Mouse (Mus musculus) ovary, adult 18-20 months (tissue): ENCODE data around the gene Eme2.
"Not testable (repeated sequence)": the region's sequence is repeated elsewhere in the genome, so short reads cannot be mapped to it uniquely, and the experiment has no call there.

Source experiments
- DNase-seq: peaks from one replicate; pipeline ENCODE4 v3.0.0; 2022; ENCODE audit warnings: low spot score, mixed read lengths

Gene Eme2

GRCm38 (mm10) chr17:24894995-24895547, at the start of gene Eme2, which contains the start of gene Mrps34:
Gene Eme2, minus strand, starts transcription at chr17:24895087.
Gene Mrps34, plus strand, starts transcription at chr17:24895116.
- peak; percentile 62 for DNase-seq

DNA sequence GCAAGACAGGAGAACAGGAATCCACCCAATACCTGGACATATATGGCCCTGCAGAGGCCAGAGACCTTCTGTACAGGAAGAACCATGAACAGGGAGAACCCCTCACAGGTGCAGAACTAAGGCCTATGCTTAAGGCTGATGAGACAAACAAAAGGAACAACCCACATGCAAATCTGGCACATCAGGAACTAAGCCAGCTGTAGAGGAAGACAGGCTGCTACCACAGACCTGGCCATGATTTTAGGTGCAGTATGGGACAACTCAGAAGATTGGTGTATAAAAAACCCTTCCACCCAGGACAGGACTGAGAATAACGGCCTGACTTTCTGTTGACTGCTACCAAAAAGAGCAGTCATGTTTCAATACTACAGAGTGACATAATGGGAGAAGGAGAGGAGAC, 48.7 kb upstream of the Eme2 start:
- DNase-seq, result not testable (repeated sequence)

- DNase-seq, result no peak
Measured at GRCm38 (mm10) chr17:24943036-24943435, 48.1 kb upstream of the Eme2 start.

DNA sequence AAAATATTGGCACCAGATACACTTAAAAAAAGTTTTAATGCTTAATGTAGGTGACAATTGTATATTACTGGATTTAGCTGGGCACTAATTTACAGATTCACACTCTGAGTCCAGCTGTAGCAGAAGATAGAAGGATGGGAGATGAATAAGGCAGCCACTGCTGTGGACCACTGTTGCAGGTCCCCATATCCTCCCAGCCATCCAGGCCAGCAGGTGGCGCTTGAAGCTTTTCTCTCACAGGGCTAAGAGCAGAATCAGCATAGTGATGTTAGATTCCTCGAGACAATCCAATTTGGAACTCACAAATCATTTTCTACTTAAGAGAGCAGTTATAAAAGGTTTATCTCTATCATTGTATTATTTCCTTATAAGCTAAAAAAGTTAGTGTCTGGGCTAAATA, 47.6 kb upstream of the Eme2 start:
- not testable (repeated sequence) for DNase-seq

DNA sequence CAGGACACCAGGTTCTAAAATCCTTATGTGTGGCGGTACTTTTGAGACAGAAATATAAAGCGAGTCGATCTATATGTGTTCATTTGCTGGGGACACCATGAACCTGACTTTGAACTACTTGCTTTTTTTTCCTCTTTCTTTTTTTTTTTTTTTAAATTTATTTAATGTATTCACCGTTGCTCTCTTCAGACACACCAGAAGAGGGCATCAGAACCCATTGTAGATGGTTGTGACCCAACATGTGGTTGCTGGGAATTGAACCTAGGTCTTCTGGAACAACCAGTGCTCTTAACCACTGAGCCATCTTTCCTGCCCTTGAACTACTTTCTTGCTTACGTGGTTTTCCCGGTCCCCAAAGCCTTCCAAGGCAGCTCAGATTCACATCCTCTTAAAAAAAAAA, 42.4 kb upstream of the Eme2 start:
- DNase-seq, result no peak

DNA sequence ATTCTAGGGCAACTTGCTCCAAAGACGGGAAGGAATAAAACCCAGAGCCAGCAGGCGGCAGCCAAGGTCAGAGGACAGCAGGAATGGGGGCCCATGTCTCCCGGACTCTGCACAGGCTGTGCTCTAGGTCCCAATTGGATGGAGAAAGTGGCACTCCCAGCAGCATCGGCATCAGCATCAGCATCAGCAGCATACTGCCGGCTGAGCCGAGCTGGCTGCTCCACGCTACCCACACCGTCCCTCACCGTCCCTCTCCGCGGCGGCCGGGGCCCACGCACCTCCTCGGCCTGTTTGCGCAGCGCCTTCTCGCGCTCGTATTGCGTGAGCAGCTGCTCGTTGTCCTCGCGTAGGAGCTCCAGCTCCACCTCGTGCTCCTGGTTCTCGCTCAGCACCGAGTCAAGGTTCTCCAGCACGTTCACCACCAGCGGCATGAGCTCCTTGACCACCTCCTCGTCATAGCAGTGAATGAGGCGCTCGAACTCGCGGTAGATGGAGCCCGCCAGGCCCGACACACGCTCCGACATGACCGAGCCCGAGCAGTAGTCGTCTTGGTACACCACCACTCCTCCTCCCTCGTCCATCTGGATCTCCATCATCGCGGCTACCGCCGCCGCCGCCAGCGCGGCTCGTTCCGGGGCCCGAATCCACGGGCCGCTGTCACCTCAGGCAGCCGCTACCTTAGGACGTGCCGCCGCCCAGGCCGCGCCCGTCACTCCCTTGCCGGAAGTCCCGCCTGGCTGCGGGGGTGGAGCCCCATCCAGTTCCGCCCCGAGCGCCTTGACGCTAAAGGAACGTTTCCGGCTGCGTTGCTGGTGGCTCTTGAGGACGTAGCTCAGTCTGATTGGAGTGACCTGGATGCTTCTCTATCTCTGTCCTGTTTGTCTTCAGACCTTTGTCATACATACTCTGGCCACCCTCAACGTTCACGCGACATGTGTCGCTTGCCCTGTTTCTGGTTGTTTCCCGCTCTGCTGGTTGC, 41.7 kb upstream of the Eme2 start, which contains the start of gene Mapk8ip3:
Mapk8ip3 (minus strand) TSS at position 719 of the 979 bp plus-strand sequence.
- peak; percentile 89 for DNase-seq

- no peak for DNase-seq
Measured at GRCm38 (mm10) chr17:24935666-24936065, 40.8 kb upstream of the Eme2 start.

DNA sequence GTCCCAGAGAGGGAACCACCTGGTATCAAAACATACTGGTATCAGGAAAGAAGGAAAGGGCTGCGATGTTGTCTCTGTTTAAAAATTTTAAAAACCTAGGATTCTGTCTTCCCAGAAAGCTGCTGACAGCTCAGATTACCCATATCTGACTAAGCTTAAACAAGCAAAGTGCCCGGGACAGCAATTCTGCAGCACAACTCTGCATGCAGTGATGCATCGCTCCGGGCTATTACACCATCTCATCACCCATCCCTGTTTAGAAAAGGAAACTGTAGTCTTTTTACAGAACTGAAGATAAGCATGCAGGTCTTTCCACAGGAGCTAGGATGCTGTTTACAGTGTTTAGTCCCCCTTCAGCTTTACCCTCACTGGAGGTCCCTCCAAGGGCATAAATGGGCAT, 40.0 kb upstream of the Eme2 start:
- no peak for DNase-seq

DNA sequence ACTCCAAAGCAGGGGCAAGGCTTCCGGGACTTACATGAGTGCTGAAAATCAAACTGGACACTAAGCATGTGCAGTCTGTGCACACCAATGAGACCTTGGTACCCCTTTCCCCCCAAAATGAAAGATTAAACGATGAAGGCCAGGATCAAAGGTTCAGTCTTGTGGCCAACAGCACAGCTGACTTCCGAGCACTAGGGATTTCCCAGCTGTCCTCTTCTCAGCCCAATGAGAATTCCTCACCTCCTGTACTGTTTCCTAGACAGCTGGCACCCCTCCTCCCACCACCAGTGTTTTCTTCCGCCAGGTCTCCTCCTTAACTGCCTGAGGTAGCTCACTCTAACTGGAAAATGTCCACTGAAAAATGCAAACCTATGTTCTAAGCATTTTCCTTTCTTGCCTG, 38.3 kb upstream of the Eme2 start:
- DNase-seq, result no peak

DNA sequence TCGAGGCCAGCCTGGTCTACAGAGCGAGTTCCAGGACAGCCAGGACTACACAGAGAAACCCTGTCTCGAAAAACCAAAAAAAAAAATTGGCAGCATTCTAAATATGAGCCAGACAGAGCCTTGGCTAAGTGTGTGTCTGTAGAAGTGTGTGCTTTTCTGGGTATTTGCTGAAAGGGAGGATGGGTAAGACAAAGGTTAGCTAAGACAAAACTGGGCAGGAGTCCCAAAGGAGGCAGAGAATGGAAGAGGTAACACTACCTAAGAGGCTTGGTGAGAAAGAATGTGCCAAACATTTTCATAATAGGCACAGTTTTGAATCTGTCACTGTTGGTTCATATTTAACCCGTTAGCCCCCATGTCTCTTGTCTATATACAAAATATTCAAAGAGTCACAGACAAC, 37.5 kb upstream of the Eme2 start:
- no peak for DNase-seq

GRCm38 (mm10) chr17:24929506-24929905, 34.6 kb upstream of the Eme2 start:
- peak; percentile 10 for DNase-seq

DNA sequence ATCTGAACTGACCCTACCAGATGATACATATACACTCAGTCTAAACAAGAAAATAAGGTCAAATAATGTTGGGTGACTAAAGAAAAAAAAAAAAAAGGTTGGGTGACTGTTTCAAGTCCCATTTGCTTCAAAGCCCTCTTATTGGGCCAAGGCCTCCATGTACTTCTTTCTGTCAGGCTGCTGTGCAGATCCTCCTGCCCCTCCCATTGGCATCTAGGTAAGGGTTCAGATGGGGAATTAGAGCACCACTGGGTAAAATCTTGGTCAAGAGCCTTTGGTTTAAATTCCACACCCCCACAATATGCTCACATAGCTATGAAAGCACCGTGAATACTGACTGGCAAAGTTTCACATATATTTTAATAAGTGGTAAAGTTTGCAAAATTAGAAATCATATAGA, 28.4 kb upstream of the Eme2 start:
- no peak for DNase-seq

GRCm38 (mm10) chr17:24913984-24914383, 19.1 kb upstream of the Eme2 start:
- no peak for DNase-seq

DNA sequence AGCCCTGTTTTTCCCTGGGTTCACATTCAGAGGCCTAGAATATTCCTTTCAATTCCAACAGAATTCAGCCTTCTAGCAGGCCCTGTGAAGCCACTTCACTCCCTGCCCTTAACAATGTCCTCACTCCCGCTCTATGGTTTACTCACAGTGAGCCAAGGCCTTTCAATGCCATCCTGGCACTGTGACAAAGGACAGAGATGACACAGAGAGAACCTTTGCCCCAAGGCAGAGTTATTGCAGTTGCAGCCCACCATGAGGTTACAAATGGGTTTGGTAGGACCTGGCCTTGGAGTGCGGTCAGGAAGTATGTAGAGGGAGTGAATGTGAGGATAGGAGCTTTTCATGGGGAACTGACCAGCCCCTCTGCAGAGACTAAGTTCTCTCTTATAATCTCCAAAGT, 12.7 kb upstream of the Eme2 start:
- DNase-seq, result no peak

GRCm38 (mm10) chr17:24903767-24904166, 8.9 kb upstream of the Eme2 start:
- no peak for DNase-seq

DNA sequence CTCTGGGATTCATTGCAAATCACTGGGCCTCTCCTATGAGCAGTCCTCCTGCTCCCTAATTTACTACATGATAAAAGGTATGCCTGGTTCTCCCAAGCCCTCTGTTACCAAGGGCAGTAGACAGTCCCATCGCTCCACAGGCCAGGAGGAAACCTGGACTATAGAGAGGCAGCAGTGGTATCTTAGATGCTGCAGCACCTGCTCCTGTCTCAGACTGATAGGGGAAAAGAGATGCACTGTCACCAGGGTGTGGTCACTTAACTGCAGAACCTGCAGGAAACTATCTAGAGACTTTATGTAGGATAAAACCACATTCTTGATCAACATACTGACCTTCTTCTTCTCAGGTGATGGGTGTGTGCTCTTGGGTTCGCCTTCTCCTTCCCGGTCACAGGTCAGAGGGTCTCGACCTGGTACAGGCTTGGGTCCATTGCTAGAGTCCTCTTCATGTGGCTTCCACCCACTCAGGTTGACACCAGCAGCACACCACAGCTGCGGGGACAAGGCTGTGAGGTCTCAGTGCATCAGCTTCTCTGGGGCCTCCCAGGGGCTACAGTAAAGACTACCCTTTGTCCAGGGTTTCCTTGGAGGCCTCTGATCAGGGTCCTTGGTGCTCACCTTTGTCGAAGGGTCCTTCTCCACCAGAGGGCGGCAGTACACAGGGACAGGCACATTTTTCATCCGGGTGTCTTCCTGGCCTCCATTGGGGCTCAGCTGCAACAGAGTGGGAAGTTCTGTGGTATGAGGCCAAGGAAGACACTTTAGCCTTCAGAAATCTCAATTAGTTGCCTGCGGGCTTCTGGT, 8.0 kb upstream of the Eme2 start:
- DNase-seq, result no peak

DNA sequence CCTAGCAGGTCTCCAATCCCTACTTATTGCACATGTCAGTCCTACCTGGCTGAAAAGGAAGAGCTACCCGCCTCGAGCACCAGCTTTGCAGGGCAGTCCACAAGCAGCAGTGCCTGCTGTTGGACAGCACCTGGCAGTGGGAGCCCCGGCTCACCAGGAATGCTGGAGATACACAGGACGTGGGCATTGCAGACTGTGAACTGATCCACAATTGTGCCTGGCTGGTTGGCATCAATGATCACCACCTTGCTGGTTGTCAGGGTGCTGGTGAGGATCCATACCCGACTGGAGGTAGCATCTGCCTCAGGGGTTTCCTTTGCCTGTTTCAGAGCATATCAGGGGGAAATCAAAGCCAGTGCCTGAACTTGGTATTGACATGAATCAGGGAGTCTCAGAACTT, 7.2 kb upstream of the Eme2 start:
- DNase-seq, result no peak

GRCm38 (mm10) chr17:24900014-24900413, 5.1 kb upstream of the Eme2 start:
- no peak for DNase-seq

GRCm38 (mm10) chr17:24899153-24899552, 4.3 kb upstream of the Eme2 start:
- DNase-seq, result no peak

GRCm38 (mm10) chr17:24898041-24898854, 3.4 kb upstream of the Eme2 start:
- peak; percentile 1 for DNase-seq

- no peak for DNase-seq
Measured at GRCm38 (mm10) chr17:24897600-24897999, 2.7 kb upstream of the Eme2 start.

DNA sequence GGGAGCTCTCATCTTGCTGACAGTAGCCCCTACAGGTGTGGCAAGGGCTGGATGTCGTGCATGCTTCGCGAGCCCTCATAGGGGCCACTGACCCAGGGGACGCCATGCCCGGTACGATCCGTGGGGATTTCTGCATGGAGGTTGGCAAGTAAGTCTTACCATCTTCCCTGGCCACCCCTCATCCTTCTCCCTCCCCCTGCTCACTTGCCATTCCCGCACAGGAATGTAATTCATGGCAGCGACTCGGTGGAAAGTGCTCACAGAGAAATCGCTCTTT, 2.0 kb upstream of the Eme2 start:
- no peak for DNase-seq
